Mouse (Mus musculus) CH12.LX (cell line): ENCODE data around the gene Arid5b. TPM values are rescaled to one million over a fixed set of nuclear protein-coding genes. Genes with fewer than 3 reads are reported as not detected.

Experiments used
- DNase-seq: peaks from one replicate; pipeline ENCODE4 v3.0.0-alpha.2; 2013; ENCODE audit errors: extremely low read depth
- H3K27ac ChIP-seq: 2 replicates; pipeline ENCODE4 v1.5.1; 2012; ENCODE audit warnings: low read depth, mild to moderate bottlenecking, control low read depth, moderate library complexity; ENCODE audit not compliant: insufficient read depth
- H3K27me3 ChIP-seq: replicated peaks from 2 replicates; pipeline ENCODE3; 2012; ENCODE audit warnings: inconsistent platforms
- H3K36me3 ChIP-seq, 2 experiments: replicated peaks in 1 of 2; 2 replicates each; pipeline versions ENCODE3 to v1.6.1; 2012; ENCODE audit warnings: inconsistent platforms in 1 of 2, low read length in 1 of 2, mild to moderate bottlenecking in 1 of 2, mixed read lengths in 1 of 2, moderate library complexity in 1 of 2; ENCODE audit not compliant: control insufficient read depth in 1 of 2, insufficient read depth in 1 of 2
- H3K4me1 ChIP-seq, 2 experiments: 2 replicates each; pipeline ENCODE4 v1.6.1; 2012; ENCODE audit warnings: inconsistent platforms in 1 of 2, moderate library complexity in 1 of 2; ENCODE audit not compliant: insufficient read depth in 2 of 2, control insufficient read depth in 1 of 2
- H3K4me2 ChIP-seq: 2 replicates; pipeline ENCODE4 v1.6.1; 2012; ENCODE audit warnings: low read depth, mild to moderate bottlenecking, control low read depth; ENCODE audit not compliant: poor library complexity, insufficient read depth, severe bottlenecking
- H3K4me3 ChIP-seq, 3 experiments: fragments of 150-350 bp in 1 of 3; sonication (generic) in 1 of 3; replicated peaks in 1 of 3; 2 replicates each; pipeline versions ENCODE3 to v1.5.1; 2011 to 2012; ENCODE audit warnings: low read depth in 2 of 3, low read length in 2 of 3, mild to moderate bottlenecking in 2 of 3, moderate library complexity in 2 of 3, control low read depth in 1 of 3, improper control_type of control experiment in 1 of 3, inconsistent platforms in 1 of 3, mixed read lengths in 1 of 3; ENCODE audit not compliant: poor library complexity in 1 of 3
- H3K79me2 ChIP-seq: replicated peaks from 2 replicates; pipeline ENCODE4 v1.6.1; 2012; ENCODE audit warnings: mild to moderate bottlenecking, moderate library complexity; ENCODE audit not compliant: control insufficient read depth, poor library complexity, insufficient read depth, severe bottlenecking; ENCODE audit errors: extremely low read depth
- H3K9ac ChIP-seq: 2 replicates; pipeline ENCODE4 v1.6.1; 2012; ENCODE audit warnings: low read depth, mild to moderate bottlenecking, control low read depth, moderate library complexity; ENCODE audit not compliant: insufficient read depth
- H3K9me3 ChIP-seq: replicated peaks from 2 replicates; pipeline ENCODE3; 2012; ENCODE audit warnings: low read length, inconsistent platforms, mixed read lengths
- CHD1 ChIP-seq: IDR thresholded peaks from 2 replicates; pipeline ENCODE4 v1.6.1; 2012; ENCODE audit warnings: low read depth, low read length, improper control_type of control experiment, inconsistent platforms
- CHD2 ChIP-seq: IDR thresholded peaks from 2 replicates; pipeline ENCODE4 v1.6.1; 2011; ENCODE audit warnings: low read length, improper control_type of control experiment
- E2F4 ChIP-seq: IDR thresholded peaks from 2 replicates; pipeline ENCODE4 v1.6.1; 2011; ENCODE audit warnings: low read depth, low read length, improper control_type of control experiment; ENCODE audit not compliant: insufficient replicate concordance
- ELF1 ChIP-seq: IDR thresholded peaks from 2 replicates; pipeline ENCODE4 v1.6.1; 2014; ENCODE audit warnings: low read depth, mild to moderate bottlenecking, inconsistent platforms, low read length, improper control_type of control experiment
- EP300 ChIP-seq: IDR thresholded peaks from 2 replicates; pipeline ENCODE4 v1.6.1; 2011; ENCODE audit warnings: low read length, improper control_type of control experiment
- ETS1 ChIP-seq: conservative IDR thresholded peaks from 2 replicates; pipeline ENCODE4 v1.6.1; 2012; ENCODE audit warnings: low read depth, mild to moderate bottlenecking, inconsistent platforms, low read length, improper control_type of control experiment, moderate library complexity
- HCFC1 ChIP-seq: IDR thresholded peaks from 2 replicates; pipeline ENCODE4 v1.6.1; 2012; ENCODE audit warnings: low read depth, mild to moderate bottlenecking, inconsistent platforms, low read length, improper control_type of control experiment
- IRF4 ChIP-seq: IDR thresholded peaks from 2 replicates; pipeline ENCODE4 v1.6.1; 2014; ENCODE audit warnings: low read depth, mild to moderate bottlenecking, inconsistent platforms, low read length, improper control_type of control experiment
- JUN ChIP-seq: IDR thresholded peaks from 2 replicates; pipeline ENCODE4 v1.6.1; 2011; ENCODE audit warnings: low read depth, mild to moderate bottlenecking, low read length, improper control_type of control experiment, moderate library complexity; ENCODE audit not compliant: insufficient read depth
- JUND ChIP-seq: conservative IDR thresholded peaks from 2 replicates; pipeline ENCODE4 v1.6.1; 2011; ENCODE audit warnings: low read depth, low read length, improper control_type of control experiment
- MAFK ChIP-seq: IDR thresholded peaks from 2 replicates; pipeline ENCODE4 v1.6.1; 2011; ENCODE audit warnings: low read length, improper control_type of control experiment; ENCODE audit not compliant: insufficient replicate concordance
- MAX ChIP-seq: IDR thresholded peaks from 2 replicates; pipeline ENCODE4 v1.6.1; 2011; ENCODE audit warnings: low read length, improper control_type of control experiment
- MEF2A ChIP-seq: IDR thresholded peaks from 2 replicates; pipeline ENCODE4 v1.6.1; 2014; ENCODE audit warnings: low read depth, mild to moderate bottlenecking, inconsistent platforms, low read length, improper control_type of control experiment, borderline replicate concordance
- MXI1 ChIP-seq: IDR thresholded peaks from 2 replicates; pipeline ENCODE4 v1.6.1; 2011; ENCODE audit warnings: mild to moderate bottlenecking, low read depth, low read length, improper control_type of control experiment
- NELFE ChIP-seq: IDR thresholded peaks from 2 replicates; pipeline ENCODE4 v1.6.1; 2011; ENCODE audit warnings: low read depth, low read length, improper control_type of control experiment
- POLR2A ChIP-seq: IDR thresholded peaks from 2 replicates; pipeline ENCODE4 v1.6.1; 2011; ENCODE audit warnings: low read depth, mild to moderate bottlenecking, improper control_type of control experiment, low read length
- POLR2AphosphoS2 ChIP-seq: IDR thresholded peaks from 2 replicates; pipeline ENCODE4 v1.6.1; 2011; ENCODE audit warnings: low read depth, low read length, improper control_type of control experiment
- RAD21 ChIP-seq: IDR thresholded peaks from 2 replicates; pipeline ENCODE4 v1.6.1; 2011; ENCODE audit warnings: low read depth, mild to moderate bottlenecking, low read length, improper control_type of control experiment, moderate library complexity
- RCOR1 ChIP-seq: conservative IDR thresholded peaks from 2 replicates; pipeline ENCODE4 v1.6.1; 2012; ENCODE audit warnings: low read depth, mild to moderate bottlenecking, inconsistent platforms, low read length, improper control_type of control experiment
- SMC3 ChIP-seq: IDR thresholded peaks from 2 replicates; pipeline ENCODE4 v1.6.1; 2011; ENCODE audit warnings: low read depth, low read length, improper control_type of control experiment
- USF1 ChIP-seq: IDR thresholded peaks from 2 replicates; pipeline ENCODE4 v1.6.1; 2014; ENCODE audit warnings: low read depth, mild to moderate bottlenecking, inconsistent platforms, low read length, improper control_type of control experiment
- USF2 ChIP-seq: conservative IDR thresholded peaks from 2 replicates; pipeline ENCODE4 v1.6.1; 2011; ENCODE audit warnings: low read depth, low read length, improper control_type of control experiment
- ZC3H11A ChIP-seq: IDR thresholded peaks from 2 replicates; pipeline ENCODE4 v1.6.1; 2012; ENCODE audit warnings: low read depth, mild to moderate bottlenecking, inconsistent platforms, low read length, improper control_type of control experiment
- ZKSCAN1 ChIP-seq: IDR thresholded peaks from 2 replicates; pipeline ENCODE4 v1.6.1; 2012; ENCODE audit warnings: low read depth, inconsistent platforms, low read length, improper control_type of control experiment, borderline replicate concordance
- ZMIZ1 ChIP-seq: IDR thresholded peaks from 2 replicates; pipeline ENCODE4 v1.6.1; 2012; ENCODE audit warnings: low read depth, mild to moderate bottlenecking, inconsistent platforms, low read length, improper control_type of control experiment
- ZNF384 ChIP-seq: IDR thresholded peaks from 2 replicates; pipeline ENCODE4 v1.6.1; 2012; ENCODE audit warnings: low read depth, low read length, improper control_type of control experiment, inconsistent platforms
- dilution Hi-C: fragments of 300-500 bp; cut with MboI; formaldehyde crosslinking; loops from 2 replicates; pipeline ENCODE4 v1.14.3; 2020; ENCODE audit warnings: low sequenced_read_pairs; ENCODE audit not compliant: extremely low pct_unique_long_range_greater_than_20kb, extremely low pct_ligation_motif_present
- in situ Hi-C: fragments of 300-500 bp; cut with MboI; formaldehyde crosslinking; loops from 3 replicates; pipeline ENCODE4 v1.14.3; 2019; ENCODE audit warnings: low sequenced_read_pairs, low pct_ligation_motif_present, low pct_unique_long_range_greater_than_20kb, mixed read lengths
- polyA plus RNA-seq: library from polyadenylated mRNA; unstranded; fragments of >175 nt; gene quantifications from 2 replicates; pipeline ENCODE4 v1.2.1, GENCODE M21; 2012; ENCODE audit warnings: low read depth; ENCODE audit not compliant: insufficient read length
- total RNA-seq, 2 experiments: library from RNA; depleted of rRNA; stranded (reverse); fragments of 300-350 nt in 1 of 2; fragments of >200 nt in 1 of 2; gene quantifications; 2 replicates each; pipeline ENCODE4 v1.2.3; 2012 to 2014

Arid5b gene
- total and polyA plus RNA-seq, 3 experiments, result 1.1 to 2.6 (median 1.8) TPM

DNA sequence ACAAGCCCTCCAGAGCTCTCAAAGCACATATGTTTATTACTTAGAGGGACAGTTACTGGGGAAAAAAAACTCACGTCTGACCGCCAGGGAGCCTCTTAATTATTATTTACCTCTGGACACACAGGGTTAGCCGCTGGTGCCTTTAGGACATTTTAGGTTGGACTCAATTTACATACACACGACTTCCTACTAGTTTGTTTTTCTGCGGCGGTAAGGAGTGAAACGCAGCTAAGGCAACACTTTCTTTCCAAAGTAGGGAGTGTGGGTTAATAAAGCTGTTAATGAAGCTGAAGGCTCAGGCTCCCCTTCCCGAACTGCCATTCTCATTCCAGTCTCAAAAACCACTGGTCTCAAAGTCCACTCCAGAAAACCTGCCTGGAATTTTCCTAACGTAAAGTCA is 142.5 kb downstream of the Arid5b start:
- DNase-seq, result no peak
- no peaks in the 10 kb centered on the region for H3K79me2 ChIP-seq
- no peak overlapping the region for H3K9ac ChIP-seq
- peaks cover 6 to 12% of the 10 kb centered on the region in 2 experiments; a peak in 1 of 4 replicates for H3K4me1 ChIP-seq
- H3K4me3 ChIP-seq, result no peak overlapping the region
- TF ChIP-seq EP300 (no peak), E2F4 (no peak)
- TF ChIP-seq, all 38 proteins: peak for 0
- Histone ChIP-seq H3K9me3 (no peaks in the 10 kb centered on the region), H3K36me3 (peaks cover 6 to 36% of the 10 kb centered on the region in 2 experiments), H3K27me3 (no peaks in the 10 kb centered on the region), H3K27ac (no peak overlapping the region), H3K4me2 (no peak overlapping the region)
- dilution Hi-C loops (no loop called here), in situ Hi-C loops (no loop called here)

DNA sequence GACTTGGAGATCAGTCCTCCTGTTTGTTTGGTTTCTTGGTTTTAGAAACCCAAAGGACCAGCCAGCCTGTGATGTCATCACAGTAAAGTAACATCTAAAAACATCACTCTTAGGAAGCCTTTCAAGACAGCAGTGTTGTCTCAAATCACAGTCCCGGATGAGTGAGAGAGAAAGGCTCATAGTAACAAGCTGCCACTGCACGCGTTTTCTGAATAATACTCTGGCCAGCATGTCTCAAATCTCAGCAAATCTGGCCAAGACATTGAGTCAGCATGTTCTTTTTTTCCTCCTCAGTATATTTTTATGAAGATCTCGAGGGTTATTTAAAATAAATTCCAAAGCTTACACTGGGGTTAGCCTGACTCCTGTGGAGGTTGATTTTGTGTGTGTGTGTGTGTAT is 143.1 kb downstream of the Arid5b start:
- H3K9me3 ChIP-seq, result no peaks in the 10 kb centered on the region
- no peak overlapping the region for H3K9ac ChIP-seq
- H3K4me1 ChIP-seq, result peaks cover 6 to 7% of the 10 kb centered on the region in 2 experiments; a peak in 1 of 4 replicates
- no peak for DNase-seq
- H3K4me2 ChIP-seq, result no peak overlapping the region
- dilution Hi-C loops, result no loop called here
- no peak overlapping the region for H3K4me3 ChIP-seq
- peaks cover 6 to 40% of the 10 kb centered on the region in 2 experiments for H3K36me3 ChIP-seq
- TF ChIP-seq SMC3 (no peak), CHD2 (no peak), E2F4 (no peak), RAD21 (no peak), MAX (no peak), ZNF384 (no peak), ZMIZ1 (no peak), IRF4 (no peak), RCOR1 (no peak), JUND (no peak), MAFK (no peak), USF1 (no peak), JUN (no peak), POLR2AphosphoS2 (no peak)
- TF ChIP-seq, all 38 proteins: peak for 0
- Histone ChIP-seq H3K27ac (no peak overlapping the region), H3K27me3 (no peaks in the 10 kb centered on the region), H3K79me2 (no peaks in the 10 kb centered on the region)
- in situ Hi-C loops, result no loop called here

DNA sequence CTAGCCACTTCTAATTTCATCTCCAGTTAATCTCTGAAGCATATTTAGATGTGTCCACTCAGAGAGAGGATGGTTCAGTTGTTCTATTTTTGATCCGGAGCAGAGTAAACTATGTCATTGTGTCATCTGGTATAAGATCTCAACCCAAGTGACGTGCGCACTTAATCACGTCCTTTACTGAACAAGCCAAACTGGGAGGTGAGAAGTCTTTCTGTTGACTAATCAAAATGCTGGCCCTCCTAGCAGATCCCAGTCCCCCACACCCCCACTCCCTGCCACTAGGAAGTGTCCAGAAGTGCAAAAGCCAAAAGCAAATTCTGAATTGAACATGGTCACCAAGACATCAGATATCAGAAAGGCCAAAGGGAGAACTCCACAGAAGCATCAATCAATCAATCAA is 144.0 kb downstream of the Arid5b start:
- dilution Hi-C loops, result no loop called here
- TF ChIP-seq MXI1, result no peak
- TF ChIP-seq ZKSCAN1, result no peak
- TF ChIP-seq HCFC1, result no peak
- TF ChIP-seq EP300, result no peak
- TF ChIP-seq MAFK, result no peak
- TF ChIP-seq E2F4, result no peak
- TF ChIP-seq CHD2, result no peak
- no peak for TF ChIP-seq NELFE
- TF ChIP-seq POLR2A, result no peak
- TF ChIP-seq ZC3H11A, result no peak
- no peak for TF ChIP-seq CHD1
- no peak for TF ChIP-seq MEF2A
- no peak for TF ChIP-seq IRF4
- TF ChIP-seq USF2, result no peak
- no peak for TF ChIP-seq SMC3
- no peak for TF ChIP-seq RAD21
- TF ChIP-seq ETS1, result no peak
- no peak for TF ChIP-seq ELF1
- TF ChIP-seq USF1, result no peak
- H3K4me2 ChIP-seq, result no peak overlapping the region
- no peak overlapping the region for H3K27ac ChIP-seq
- in situ Hi-C loops, result no loop called here
- H3K36me3 ChIP-seq, result peaks cover 6 to 41% of the 10 kb centered on the region in 2 experiments
- H3K27me3 ChIP-seq, result no peaks in the 10 kb centered on the region
- no peak overlapping the region for H3K9ac ChIP-seq
- DNase-seq, result no peak
- H3K79me2 ChIP-seq, result no peaks in the 10 kb centered on the region
- no peaks in the 10 kb centered on the region for H3K9me3 ChIP-seq
- H3K4me3 ChIP-seq, result no peak overlapping the region
- H3K4me1 ChIP-seq, result peaks cover 6 to 11% of the 10 kb centered on the region in 2 experiments; a peak in 2 of 4 replicates
